ENCODE assay signal across 7 mouse cellular contexts in the genomic region with DNA sequence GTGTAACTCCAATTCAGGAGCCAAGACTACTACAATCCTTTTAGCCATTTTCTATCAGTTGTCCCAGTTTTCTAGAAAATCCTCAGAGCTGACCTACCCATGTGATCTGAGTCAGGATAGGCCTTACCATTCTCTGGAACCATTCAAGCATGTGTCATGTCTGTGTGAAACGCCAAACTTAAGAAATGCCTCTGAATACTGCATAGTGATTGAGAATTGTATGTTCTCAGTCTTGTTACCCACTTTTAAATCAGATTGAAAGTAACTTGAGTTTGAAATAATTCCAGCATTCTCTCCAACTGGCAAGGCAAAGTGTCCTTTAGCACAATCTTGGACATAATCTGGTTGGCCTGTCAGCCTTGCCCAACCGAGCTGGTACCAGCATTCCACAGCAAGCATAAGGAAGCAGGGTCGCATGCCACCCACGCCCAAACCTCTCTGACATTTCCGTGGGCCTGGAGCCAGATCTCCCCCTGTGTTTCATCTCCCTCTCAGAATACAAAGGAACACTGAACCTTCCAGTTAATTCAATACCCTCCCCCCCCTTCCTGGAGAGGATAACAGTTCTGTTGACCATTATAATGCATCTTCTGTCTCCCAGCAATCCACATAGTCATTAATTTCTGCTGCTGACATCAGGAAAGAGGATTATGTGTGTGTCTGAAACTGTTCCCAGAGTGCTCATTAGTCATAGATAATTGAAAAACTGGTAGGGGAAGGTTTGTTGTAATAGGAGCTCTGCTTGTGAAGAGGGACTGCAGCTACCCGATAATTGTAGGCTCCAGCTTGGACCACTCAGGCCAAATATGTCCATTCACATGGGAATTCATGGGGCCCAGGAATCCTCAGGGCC.
DNase-seq lines count a peak whose midpoint lies in the region; ATAC-seq lines count a peak whose summit lies in the region.

No protein-coding gene starts in this region.

- no peaks in the 10 kb centered on the region for H3K36me3 ChIP-seq in forebrain, embryonic 11.5 days (ENCODE audit: control insufficient read depth, insufficient read depth, low read length)
- no peaks in the 10 kb centered on the region for H3K36me3 ChIP-seq in midbrain, embryonic 13.5 days

- H3K27ac ChIP-seq in forebrain, embryonic 11.5 days (ENCODE audit: low read depth, low read length), result no peak overlapping the region
- peak overlapping the region; percentile 49; the same call in 1 of the 2 replicates for H3K27ac ChIP-seq in midbrain, embryonic 13.5 days

- peak; percentile 84 for ATAC-seq in forebrain, embryonic 11.5 days (replicated peaks; ENCODE audit: low FRiP score)
- ATAC-seq in midbrain, embryonic 13.5 days, result peak; percentile 82
- no peak for ATAC-seq in monocyte, adult 5-6 weeks (replicated peaks; ENCODE audit: insufficient number of reproducible peaks, low FRiP score, low TSS enrichment, poor library complexity, severe bottlenecking)

- H3K4me2 ChIP-seq in forebrain, embryonic 11.5 days (ENCODE audit: low read depth, low read length, severe bottlenecking), result no peak overlapping the region
- H3K4me2 ChIP-seq in midbrain, embryonic 13.5 days (replicated peaks), result no peak overlapping the region

- no peaks in the 10 kb centered on the region for H3K9me3 ChIP-seq in forebrain, embryonic 11.5 days (ENCODE audit: control insufficient read depth, low read length)
- no peaks in the 10 kb centered on the region for H3K9me3 ChIP-seq in midbrain, embryonic 13.5 days

- DNase-seq in urinary bladder, postnatal 14 days (ENCODE audit: low spot score), result peak; percentile 26
- no peak for DNase-seq in urinary bladder, adult 18-20 months (ENCODE audit: low spot score in 2 of 2)
- peak; percentile 61 for DNase-seq in forebrain, embryonic 11.5 days (ENCODE audit: low spot score)
- peak; percentile 54 for DNase-seq in kidney, adult 9 months
- DNase-seq in gastrocnemius, postnatal 25 days, result no peak

- no peak overlapping the region for H3K4me3 ChIP-seq in forebrain, embryonic 11.5 days (ENCODE audit: low read depth, low read length)
- H3K4me3 ChIP-seq in midbrain, embryonic 13.5 days (replicated peaks), result no peak overlapping the region

- no peaks in the 10 kb centered on the region for H3K27me3 ChIP-seq in forebrain, embryonic 11.5 days (ENCODE audit: control insufficient read depth, insufficient read depth, low read length)
- H3K27me3 ChIP-seq in midbrain, embryonic 13.5 days, result no peaks in the 10 kb centered on the region

- H3K4me1 ChIP-seq in forebrain, embryonic 11.5 days (replicated peaks; ENCODE audit: control insufficient read depth, insufficient read depth, low read length), result no peaks in the 10 kb centered on the region; the same call in 1 of the 2 replicates
- H3K4me1 ChIP-seq in midbrain, embryonic 13.5 days (replicated peaks), result peaks cover 21% of the 10 kb centered on the region

- H3K9ac ChIP-seq in forebrain, embryonic 11.5 days (ENCODE audit: low read length), result no peak overlapping the region
- no peak overlapping the region for H3K9ac ChIP-seq in midbrain, embryonic 13.5 days (replicated peaks)

- 22% methylated on average over 6 of the region's 6 CpGs for WGBS in forebrain, embryonic 11.5 days
- 26% methylated on average over 6 of the region's 6 CpGs for WGBS in midbrain, embryonic 13.5 days

Comparison
In these comparisons a context has a peak if more than half of its experiments do, and no peak if none do; other contexts are left out.
1. DNase-seq: peak in urinary bladder, postnatal 14 days (single experiment), forebrain, embryonic 11.5 days (single experiment) and kidney, adult 9 months (single experiment); none in urinary bladder, adult 18-20 months (0 of 2) and gastrocnemius, postnatal 25 days (single experiment).